Mouse (Mus musculus): Measurements from ENCODE around the gene Npm3. TPM values are rescaled to one million over a fixed set of nuclear protein-coding genes. Genes with fewer than 3 reads are reported as not detected.

The Npm3 gene
- polyA plus RNA-seq (2012; rRNA removed): 74.6 and 94.7 TPM in 2 replicates

DNA sequence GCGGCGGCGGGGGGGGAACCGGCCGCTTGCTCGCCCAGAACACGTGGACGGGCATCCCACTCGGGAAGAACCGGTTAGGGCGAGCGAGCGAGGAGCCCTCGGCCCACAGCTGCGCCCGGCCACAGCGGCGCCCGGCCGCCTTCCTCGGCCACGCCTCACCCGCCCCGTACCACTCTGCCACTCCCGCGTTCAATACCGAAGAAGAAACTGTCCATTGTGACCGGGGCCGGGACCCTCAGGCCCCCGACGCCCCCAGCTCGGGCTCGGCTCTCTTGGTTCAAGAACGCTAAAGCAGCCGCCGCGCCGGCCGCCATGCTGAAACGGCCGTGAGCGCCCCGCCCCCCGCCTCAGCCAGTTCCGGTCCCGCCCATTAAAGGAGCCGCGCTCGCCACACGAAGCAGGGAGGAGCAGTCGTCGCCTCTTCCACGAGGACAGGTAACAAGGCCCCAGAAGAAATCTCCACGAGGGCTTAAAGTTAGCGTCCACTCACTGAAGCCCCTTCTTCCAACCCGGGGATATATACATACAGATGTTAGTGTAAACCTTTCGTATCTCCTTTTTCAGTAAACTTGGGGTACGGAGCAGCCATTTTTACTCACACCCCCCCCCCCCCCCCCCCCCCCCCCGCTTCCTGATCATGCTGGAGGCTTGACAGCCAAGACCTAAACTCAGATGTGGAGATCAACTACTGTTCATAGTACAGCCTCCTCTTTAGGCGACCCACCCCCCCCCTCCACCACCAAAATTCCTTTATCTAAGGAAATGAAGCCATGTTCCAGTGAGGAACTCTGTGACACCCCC lies at the start of gene Npm3:
Gene Npm3, minus strand, starts transcription at position 349 of the 801 bp plus-strand sequence.

GRCm38 (mm10) chr19:45783181-45783932 lies 34.0 kb upstream of the Npm3 start, which contains the start of gene Mgea5:
Gene Mgea5 (minus strand): TSS chr19:45783837.

GRCm38 (mm10) chr19:45742218-45742983 lies 7.0 kb downstream of the Npm3 start, which contains the start of gene Fgf8:
Gene Fgf8 (minus strand): TSS chr19:45742915.

Other genes with a start within 250 kb of the Npm3 start
- 7.8 TPM in 2 replicates for gene Poll, start 189.1 kb downstream of the Npm3 start, polyA plus RNA-seq (2012; rRNA removed)
- 29.3 and 31.3 TPM in 2 replicates for gene Gm17018, start 189.0 kb downstream of the Npm3 start, polyA plus RNA-seq (2012; rRNA removed)
- gene Fbxw4, start 89.3 kb downstream of the Npm3 start, polyA plus RNA-seq (2012; rRNA removed): 49.0 and 50.8 TPM in 2 replicates
- gene Fgf8, start 6.7 kb downstream of the Npm3 start, polyA plus RNA-seq (2012; rRNA removed): 0.51 and 0.70 TPM in 2 replicates
- gene Mgea5, start 34.2 kb upstream of the Npm3 start, polyA plus RNA-seq (2012; rRNA removed): 146 and 153 TPM in 2 replicates
- 31.4 and 35.2 TPM in 2 replicates for gene Kcnip2, start 66.5 kb upstream of the Npm3 start, polyA plus RNA-seq (2012; rRNA removed)
- 19.2 and 19.5 TPM in 2 replicates for gene Armh3, start 248.9 kb upstream of the Npm3 start, polyA plus RNA-seq (2012; rRNA removed)

Data from central nervous system, embryonic 18 days (tissue).